Mouse (Mus musculus) Muller cell, postnatal 12 days (primary cell): Measurements from ENCODE around the gene Slc33a1.

Experiments used
- DNase-seq: peaks from one replicate; pipeline ENCODE4 v3.0.0-alpha.2; 2015; ENCODE audit errors: inconsistent ontology term

Slc33a1 gene

DNA sequence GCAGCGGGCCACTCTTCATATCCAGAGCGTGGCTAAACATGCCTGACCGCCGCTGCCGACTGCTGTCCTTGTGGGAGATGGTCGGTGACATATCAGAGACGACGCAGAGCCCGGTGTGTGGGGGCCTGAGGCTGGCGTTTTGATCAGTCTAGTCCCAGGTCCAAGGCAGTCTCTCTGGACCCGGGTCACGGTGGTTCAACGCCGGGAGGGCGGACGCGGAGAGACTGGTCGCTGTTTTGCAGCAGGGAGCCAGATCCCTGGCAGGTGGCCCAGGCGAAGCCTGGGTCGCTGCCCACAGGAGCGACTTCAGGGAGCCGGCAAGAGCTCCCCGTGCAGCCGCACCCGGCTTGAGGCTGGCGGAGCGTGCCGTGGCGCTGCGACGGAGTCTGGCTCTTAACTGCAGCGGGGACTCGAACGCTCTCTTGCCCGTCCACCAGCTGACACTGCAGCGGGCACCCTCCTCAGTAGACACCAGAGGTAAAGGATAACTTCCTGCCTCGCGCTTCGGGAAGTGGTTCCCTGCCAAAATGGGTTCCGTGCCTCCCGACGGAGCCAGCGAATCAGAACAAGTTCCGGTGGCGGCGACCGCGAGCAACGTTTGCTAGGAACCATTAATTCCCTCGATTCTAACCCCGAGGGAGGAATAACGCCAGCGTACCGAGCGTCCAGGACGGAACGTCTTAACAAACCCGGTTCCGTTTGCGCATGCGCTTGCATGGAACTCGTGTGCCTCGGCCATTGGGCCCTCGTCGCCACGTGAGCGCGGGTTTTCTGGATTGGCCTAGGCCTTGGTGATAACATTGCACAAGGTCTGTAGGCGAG lies at the start of gene Slc33a1:
Gene Slc33a1 (minus strand): TSS at position 669 of the 822 bp plus-strand sequence.
- peak; percentile 97 for DNase-seq

DNA sequence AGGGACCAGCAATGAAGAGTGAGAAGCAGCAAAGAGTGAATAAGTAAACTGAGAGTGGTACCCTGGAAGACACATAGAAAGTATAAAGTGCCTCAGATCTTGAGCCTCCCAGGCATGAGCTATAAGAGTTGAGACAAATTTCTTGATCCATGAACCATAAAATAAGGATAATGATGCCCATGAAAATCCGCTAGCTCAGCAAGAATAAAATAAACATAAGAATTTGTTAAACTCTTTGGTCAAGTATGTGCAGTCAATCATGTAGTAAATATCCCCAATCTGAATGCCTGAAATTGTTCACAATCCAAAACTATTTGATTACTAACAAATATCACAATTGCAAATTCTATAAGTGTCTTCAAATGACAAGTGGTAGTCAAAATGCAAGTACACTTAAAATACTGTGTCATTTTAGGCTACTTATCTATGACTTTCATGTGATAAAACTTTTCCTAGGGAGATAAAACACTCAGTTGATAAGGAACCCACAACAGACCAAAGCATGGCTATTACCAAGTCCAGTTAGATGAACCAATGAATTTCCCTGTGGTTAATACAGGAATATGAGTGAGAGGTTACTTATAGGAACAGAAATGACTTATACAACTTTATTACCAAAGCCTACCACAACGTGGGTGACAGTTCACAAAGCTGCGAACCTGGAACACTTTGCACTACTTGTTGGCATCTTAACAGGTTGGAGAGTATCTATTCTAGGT lies 24.3 kb upstream of the Slc33a1 start:
- no peak for DNase-seq

DNA sequence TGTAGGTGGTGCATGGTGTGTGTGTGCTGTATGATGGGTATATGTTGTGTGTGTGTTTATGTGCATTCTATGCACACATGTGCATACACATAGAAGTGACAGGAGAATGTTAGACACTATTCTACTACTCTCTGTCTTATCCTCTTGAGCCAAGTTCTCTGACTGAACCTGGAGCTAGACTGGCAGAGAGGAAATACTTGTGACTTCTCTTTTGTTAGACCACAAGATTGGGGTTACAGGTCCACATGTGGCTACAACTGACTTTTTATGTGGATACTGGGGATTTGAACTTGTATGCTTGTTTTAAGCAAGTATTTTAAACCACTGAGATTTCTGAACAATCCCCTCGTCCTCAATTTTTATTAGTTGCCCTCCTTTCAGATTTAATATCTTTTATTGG lies 22.1 kb upstream of the Slc33a1 start:
- DNase-seq: no peak

DNA sequence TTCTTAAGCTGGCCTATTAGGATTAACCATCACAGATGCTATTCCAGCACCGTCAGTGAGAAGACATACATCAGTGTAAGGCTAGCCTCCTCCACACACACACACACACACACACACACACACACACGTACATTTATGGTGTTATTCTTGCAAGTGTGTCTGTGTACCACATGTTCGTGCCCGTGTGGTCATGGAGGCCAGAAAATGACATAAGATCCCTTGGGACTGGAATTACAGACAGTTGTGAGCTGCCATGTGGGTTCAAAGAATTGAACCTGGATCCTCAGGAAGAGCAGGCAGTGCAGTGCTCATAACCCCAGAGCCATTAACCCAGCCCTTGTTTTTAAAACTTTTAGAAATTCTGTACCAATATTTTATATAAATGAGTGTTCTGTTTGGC lies 13.3 kb upstream of the Slc33a1 start:
- DNase-seq: no peak

DNA sequence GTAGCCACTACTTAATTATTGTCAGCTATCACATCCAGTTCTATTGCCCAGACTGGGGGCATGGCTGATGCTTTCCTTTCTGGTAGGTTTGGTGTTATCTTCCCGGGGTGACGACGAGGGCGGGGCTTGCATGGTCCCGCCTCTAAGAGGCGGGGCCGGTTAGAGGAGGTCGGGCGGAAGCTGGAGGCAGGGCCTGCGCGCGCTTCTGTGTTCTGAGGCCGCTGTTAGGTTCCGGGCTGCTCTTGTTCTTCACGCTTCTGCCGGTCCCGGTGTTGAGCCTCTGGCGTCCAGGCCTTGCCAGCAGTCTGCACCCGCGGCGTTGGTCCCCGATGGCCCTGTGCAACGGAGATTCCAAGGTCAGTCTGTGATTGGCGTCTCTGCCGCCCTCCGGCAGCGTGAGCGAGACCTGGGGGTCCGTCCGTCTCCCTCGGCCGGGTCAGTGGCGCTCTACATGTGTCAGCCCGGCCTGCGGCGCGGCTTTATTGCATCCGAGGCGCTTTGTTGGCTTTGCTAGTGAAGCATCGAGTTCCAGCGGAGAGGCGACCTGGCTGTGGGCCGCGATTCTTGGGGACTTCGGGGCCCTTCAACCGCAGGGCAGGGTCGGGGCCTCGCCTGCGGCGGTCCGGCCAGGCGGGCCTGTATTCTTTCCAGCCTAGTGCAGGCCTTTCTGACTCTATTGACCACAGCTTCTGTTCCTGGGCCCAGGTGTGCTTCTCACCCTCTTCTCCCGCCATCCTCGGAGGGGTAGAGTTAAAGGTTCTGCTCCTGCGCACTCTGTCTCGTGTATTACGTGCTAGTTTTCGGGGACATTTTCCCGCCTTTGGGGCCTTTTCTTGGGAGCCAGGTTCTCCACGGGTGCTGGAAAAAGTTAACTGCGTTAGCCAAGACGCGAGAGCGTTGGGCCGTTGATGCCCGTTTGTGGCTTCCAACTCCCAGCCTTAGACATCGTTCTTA lies 11.7 kb upstream of the Slc33a1 start, which contains the start of gene Gmps:
Gene Gmps (plus strand): TSS at position 152 of the 954 bp plus-strand sequence.
- peak; percentile 96 for DNase-seq

DNA sequence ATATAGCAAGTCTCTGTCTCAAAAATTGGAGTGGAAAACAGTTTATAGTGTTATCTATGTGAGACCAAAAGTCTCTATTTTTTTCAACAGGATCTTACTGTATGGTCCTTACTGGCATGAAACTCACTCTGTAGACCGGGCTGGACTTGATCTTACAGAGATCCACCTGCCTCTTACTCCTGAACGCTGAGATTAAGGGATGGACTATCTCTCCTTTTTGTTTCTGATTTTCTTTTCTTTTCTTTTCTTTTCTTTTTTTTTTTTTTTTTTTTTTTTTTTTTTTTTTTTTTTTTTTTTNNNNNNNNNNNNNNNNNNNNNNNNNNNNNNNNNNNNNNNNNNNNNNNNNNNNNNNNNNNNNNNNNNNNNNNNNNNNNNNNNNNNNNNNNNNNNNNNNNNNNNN lies 1.4 kb upstream of the Slc33a1 start:
- DNase-seq: no peak

DNA sequence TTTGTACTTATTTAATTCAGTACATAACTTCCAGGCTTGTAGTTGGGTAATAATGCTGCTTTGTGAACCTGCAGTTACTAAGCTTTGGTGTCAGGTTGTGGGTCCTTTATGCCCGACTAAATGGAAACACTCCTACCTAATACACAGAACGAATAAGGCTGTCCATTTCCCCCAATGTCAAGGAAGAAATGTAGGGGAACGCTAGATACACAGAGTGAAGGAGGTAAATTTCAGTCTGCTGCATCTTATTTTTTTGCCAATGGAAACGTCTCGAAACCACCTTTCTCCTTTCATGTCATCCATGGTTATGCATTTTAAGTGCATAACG lies 318 bp upstream of the Slc33a1 start:
- DNase-seq: no peak

DNA sequence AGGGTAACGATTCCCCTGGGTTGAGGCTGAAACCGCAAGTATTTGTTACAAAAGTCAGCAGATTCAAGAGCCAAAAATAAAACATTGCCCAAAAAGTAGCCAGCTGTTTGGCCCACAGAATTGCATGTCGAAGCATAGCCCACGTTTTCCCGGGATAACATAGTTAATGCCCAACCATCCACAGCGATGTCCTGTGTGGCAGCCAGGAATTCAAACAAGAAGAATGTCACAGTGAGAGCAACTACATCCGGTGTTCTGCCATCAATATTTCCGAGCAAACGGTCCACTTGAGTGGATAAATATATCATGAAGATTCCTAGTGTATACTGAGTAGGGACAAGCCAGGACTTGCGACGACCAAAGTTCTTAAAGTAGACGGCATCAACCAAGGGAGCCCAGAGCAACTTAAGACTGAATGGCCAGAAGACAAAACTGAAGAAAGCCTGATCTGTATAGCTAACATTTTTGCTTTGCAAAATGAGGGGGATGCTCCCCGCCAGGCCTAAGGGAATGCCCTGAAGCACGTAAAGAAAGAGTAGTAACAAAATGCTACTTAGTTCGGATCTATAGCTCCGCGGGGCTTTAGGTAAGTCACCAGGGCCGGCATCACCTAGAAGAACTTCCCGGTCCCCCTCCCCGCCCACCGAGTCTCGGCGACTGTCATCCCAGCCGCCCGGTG lies 1.0 kb downstream of the Slc33a1 start:
- peak; percentile 59 for DNase-seq

DNA sequence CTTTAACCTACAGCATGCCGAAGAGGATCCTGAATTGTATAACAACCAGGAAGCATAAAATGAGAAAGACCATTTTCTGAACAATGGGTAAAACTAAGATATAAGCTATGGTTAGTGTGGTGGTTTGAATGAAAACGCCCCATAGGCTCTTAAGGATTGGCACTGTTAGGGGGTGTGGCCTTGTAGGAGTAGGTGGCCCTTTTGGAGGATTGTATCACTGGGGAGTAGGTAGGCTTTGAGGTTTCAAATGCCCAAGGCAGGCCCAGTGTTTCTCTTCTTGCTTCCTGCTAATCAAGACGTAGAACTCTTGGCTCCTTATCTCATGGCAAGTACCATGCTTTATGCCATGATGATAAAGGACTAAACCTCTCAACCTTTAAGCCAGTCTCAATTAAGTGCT lies 14.7 kb downstream of the Slc33a1 start:
- DNase-seq: no peak

DNA sequence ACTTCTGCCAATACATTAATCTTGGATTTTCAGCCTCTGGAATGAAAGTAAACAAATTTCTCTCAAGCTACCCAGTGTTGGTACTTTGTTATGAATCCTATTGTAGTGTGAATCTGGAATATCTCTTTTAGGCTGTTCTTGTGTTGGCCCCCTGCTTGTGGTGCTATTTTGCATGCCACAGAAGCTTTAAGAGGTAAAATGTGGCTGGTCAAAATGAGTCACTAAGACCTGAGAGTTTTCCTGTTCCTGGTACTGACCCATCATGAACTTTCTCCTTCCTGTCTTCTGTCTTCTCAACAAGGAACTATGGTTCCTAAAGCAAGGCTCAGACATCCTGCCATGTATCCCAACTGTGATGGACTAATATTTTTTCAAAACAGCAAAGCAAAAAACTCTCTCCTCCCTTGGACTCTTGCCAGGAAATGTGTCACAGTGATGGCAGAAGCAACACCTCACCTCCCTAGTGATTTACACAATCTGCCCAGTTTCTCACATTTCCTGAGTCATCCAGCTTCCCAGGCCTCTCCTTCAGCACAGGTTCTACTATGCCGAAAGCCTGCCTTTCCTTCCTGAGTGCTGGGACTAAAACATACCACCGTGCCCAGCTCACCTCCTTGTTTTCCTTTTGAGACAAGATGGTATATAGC lies 23.2 kb downstream of the Slc33a1 start:
- no peak for DNase-seq

DNA sequence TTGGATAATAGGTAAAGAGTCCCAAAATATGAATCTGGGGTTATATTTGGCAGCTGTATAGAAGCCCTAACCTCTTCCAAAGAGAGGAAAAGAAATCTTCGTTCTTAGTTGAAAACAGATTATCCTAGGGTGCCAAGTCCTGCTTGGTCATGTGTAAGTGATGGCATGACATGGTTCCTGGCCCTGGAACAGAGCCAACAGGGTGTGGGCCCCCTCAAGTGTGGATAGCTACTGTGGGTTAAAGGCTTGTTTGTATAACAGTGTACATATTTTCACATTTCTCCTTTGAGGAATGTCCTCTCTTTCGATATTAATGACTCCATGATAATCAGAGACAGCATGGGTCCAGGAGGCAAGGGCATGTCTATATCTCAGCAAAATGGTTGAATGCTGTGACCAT lies 25.6 kb downstream of the Slc33a1 start:
- DNase-seq: no peak

DNA sequence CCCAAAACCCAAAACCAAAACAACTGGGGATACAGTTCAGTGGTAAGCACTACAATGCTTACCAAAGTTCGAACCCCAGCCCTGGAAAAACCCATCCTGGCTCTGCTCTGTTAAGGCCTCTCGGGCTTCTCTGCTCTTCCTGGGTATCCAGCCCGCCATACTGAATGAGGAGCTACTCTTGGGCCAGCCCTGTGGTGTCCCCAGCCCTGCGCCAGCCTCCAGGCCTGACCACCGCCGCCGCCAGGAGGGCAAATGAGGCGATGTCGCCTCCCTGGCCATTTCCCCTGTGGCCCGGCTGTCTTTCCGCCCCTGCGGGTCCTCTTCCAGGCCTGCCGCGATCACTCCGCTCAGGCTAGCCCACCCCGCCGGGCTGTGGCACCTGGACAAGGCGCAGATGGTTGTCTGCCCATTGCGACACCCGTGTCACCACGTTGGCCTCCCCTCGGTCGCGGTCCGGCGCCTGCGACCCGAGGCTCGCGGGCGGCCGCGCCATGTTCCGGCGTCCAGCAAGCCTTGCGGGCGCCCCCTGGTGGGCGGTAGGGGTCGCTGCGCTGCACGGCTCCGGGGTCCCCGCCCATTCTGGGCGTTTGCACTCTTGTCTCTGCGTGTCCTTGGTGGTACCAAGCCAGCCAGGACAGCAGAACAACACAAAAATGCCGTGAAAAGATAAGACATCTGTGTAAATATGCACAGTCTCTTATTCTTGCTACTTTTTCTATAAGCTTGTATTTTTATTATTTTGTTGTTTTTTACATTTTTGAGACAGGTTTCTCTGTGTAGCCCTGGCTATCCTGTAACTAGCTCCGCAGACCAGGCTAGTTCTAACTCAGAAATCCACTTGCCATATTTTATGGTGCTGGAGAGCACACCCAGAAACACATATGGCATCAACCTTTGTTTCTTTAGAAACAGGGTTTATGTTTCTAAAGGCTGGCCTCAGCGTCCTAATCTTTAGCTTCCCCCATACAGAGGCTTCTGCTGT lies 35.4 kb downstream of the Slc33a1 start, which contains the start of gene E130311K13Rik:
Gene E130311K13Rik (minus strand): TSS at position 595 of the 982 bp plus-strand sequence.
- DNase-seq: peak; percentile 94

DNA sequence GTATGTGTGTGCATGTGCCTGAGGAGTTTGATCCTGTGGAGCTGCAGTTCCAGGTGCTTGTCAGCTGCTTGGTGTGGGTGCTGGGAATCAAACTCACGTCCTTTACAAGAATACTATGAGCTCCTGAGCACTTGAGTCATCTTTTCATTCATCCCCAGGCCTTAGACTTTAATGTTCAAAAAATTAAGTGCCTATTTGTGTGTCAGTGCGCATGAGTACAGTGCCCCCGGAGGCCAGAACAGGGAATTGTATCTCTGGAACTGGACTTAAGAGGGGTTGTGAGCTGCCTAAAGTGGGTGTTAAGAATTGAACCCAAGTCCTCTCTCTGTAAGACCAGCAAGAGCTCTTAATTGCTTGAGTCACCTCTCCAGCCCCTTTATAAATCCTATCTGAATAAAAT lies 44.9 kb downstream of the Slc33a1 start:
- no peak for DNase-seq

DNA sequence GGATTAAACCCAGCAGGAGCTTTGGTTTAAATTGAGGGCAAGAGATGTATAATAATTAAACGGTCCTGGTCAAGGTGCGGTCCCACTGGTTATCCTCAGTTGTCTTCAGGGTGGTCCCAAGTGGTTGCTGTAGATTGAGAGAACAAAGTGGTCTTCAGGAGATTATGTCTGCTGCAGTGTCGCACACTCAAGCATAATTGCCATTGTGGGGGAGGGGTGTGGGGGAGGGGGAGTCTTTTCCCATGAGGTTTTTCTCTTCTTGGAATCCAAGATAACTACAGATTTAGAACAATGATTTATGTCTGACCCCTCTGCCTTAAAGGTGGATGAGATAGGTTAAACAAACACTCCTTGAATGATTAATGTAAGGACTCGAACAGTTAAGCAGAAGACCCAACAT lies 54.3 kb downstream of the Slc33a1 start:
- no peak for DNase-seq

DNA sequence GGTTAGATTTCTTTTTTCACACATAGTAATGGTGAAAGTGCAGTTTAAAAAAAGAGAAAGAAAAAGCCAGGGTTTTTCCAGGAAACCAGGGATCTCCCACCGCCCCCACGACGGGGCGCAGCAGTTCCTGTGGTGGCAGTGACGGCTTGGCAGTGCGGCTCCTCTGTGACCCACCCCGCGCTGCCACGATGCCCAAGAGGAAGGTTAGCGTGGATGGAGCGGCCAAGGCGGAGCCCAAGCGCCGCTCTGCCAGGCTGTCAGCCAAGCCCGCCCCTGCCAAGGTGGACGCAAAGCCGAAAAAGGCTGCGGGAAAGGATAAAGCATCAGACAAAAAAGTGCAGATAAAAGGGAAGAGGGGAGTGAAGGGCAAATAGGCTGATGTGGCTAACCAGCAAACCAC lies 59.3 kb downstream of the Slc33a1 start:
- DNase-seq: peak; percentile 47

DNA sequence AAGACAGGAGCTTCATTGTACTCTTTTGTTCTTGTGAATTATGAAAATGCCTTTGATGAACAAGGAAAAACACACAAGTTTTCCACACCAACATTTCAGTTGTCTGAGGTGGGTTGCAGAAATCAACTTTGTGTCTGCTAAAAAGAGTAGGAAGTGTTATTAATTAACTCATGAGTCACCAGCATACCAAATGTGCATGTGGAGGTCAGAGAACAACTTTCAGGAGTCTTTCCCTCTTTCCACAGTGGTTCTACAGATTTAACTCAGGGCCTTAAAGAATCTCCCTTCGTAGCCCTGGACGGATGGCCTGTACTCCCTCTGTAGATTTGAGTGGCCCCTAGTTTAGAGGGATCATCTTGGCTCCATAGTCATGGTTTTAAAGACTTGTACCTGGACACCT lies 60.4 kb downstream of the Slc33a1 start:
- DNase-seq: no peak

DNA sequence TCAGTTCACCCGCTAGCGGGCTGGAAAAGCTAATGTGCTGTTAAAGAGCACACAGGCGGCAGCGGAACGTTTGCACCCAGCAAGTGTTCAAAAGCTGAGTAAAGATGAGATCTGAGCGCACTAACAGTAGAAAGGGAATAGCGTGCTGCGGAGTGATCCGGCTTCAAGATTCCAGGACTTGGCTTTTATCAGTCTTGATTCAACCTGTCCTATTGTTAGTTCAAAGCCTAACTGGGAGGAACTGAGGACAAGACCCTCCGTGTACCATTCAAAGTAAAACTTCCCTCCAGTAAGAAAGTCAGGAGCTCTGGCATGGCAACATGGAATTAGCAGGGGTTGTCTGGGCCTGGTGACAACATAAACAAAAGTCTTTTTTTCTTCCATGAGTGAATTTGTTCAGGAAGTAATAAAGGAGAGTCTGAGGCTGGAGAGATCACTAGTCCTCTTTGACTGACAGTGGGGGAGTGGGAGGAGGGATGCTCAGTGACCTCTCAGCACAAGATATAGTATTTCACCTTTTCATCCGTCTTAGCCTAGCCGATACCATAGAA lies 64.5 kb downstream of the Slc33a1 start:
- peak; percentile 36 for DNase-seq

DNA sequence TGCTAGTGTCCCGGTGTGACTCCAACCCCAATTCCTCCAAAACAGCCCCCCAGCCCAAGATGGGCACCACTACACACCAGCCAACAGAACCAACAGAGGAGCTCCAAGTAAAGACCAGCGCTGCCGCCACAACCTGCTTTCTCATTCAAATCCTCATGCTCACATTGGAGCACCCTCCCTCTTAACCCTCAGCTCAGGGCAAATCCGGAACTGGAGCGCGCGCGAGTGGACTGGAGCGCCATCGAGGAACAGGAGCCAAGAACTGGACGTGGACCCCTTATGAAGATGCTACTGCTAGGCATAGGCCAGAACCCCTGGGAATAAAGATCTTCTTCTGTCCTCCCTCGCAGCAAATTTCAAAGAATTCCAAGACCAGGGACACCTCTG lies 65.3 kb downstream of the Slc33a1 start, which contains the start of gene Plch1:
Gene Plch1 (minus strand): TSS at position 164 of the 387 bp plus-strand sequence.
- peak; percentile 81 for DNase-seq

DNA sequence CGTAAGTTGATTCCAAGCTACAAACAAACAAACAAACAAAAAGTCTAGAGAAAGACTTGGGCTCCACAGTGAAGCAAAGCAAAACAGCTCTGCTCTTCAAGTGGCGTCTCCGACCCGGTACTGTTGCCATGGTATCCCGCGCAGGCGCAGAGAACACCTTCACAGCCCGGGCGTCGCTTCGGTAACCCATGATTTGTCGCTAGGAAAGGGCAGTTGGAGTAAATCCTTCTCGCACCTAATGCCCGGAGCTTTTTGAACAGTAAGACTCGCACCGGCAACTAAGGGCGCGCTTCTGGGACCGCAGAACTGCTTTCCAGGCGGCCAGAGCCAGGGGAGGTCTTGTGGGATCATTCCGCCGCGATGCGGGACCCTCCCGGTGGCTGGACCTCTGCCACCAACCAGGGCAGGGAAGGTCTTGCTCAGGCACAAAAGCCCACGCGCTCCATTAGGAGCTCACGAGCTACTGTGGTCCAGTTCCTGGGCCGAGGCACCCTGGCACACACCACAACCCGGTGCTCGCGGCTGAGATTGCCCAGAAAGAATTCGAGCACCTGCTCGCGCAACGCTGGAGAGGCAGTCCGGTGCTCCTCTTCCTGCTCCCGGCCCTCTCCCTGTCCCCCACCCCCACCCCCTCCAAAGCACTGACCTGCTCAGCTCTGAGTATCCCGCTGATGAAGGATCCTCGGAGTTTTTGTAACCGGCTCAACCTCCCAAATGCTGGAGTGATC lies 65.8 kb downstream of the Slc33a1 start:
- DNase-seq: peak; percentile 82
